Comparison of ENCODE assay signal across 16 mouse cellular contexts in the genomic region with DNA sequence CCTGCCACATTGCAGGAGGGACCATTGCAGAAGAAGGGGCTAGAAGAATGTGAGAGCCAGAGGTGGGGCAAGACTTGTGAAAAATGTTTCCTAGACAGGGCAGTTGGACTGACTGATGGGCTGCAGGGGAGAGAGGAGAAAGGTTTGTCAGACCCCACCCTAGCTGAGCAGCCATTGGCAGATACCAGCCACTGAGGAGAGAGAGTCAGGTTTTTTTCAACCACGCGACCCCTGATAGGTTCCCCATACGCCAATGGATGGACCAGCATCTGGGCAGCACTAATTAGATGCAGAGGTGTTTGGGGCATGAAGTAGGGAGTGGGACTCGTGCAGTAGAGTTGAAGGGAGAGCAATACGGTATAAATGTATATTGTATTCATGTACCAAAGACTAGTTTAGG.
"Had no signal": no experiment of that assay in that cellular context is flagged by ENCODE, and none has a peak within 500 bp of the region (broad histone marks: within the 10 kb centered on the region; RNA-seq: fewer than 3 reads in every experiment).

No protein-coding gene starts in this region.

- H3K27ac ChIP-seq: kidney, postnatal 0 days; limb, embryonic 15.5 days; liver, embryonic 14.5 days; stomach, postnatal 0 days had no signal

- DNase-seq: kidney, adult 9 months; kidney, postnatal 25 days; left cerebral cortex, postnatal 4 days; liver, postnatal 0 days; midbrain, embryonic 14.5 days; right cerebral cortex, postnatal 4 days; thymus, adult 2 months; thymus, postnatal 14 days; thymus, postnatal 4 days had no signal

- H3K4me2 ChIP-seq: limb, embryonic 15.5 days; liver, embryonic 11.5 days; lung, embryonic 14.5 days; midbrain, embryonic 11.5 days had no signal

- H3K9ac ChIP-seq: limb, embryonic 15.5 days; liver, embryonic 14.5 days; liver, postnatal 0 days; lung, embryonic 14.5 days had no signal

- H3K9me3 ChIP-seq: limb, embryonic 15.5 days had no signal

- H3K4me3 ChIP-seq: limb, embryonic 15.5 days had no signal

- H3K27me3 ChIP-seq: limb, embryonic 15.5 days had no signal

- ATAC-seq: liver, postnatal 0 days had no signal

- H3K36me3 ChIP-seq: limb, embryonic 15.5 days had no signal
